Mouse (Mus musculus): ENCODE data around the gene Clec10a. TPM values are rescaled to one million over a fixed set of nuclear protein-coding genes. Genes with fewer than 3 reads are reported as not detected.

The Clec10a gene
- polyA plus RNA-seq, 2 experiments: 1.6 to 1.8 TPM

GRCm38 (mm10) chr11:70170291-70170690 lies 14.3 kb downstream of the Clec10a start:
- ATAC-seq (ENCODE audit: low FRiP score, low read depth) (no peak), DNase-seq (ENCODE audit: low spot score) (no peak)
- Histone ChIP-seq H3K9ac (ENCODE audit: low read depth, low read length, severe bottlenecking) (no peak overlapping the region), H3K4me1 (ENCODE audit: control insufficient read depth, insufficient read depth, low read length) (0 out of 2 replicates have a peak, but pooled peaks cover 2% of the 10 kb centered on the region), H3K27ac (replicated peaks; ENCODE audit: low read depth, low read length) (no peak overlapping the region), H3K4me3 (replicated peaks; ENCODE audit: low read length) (no peak overlapping the region), H3K9me3 (ENCODE audit: control insufficient read depth, low read length) (no peaks in the 10 kb centered on the region), H3K27me3 (ENCODE audit: control insufficient read depth, insufficient read depth, low read length) (no peaks in the 10 kb centered on the region), H3K36me3 (ENCODE audit: control insufficient read depth, insufficient read depth, low read length) (no peaks in the 10 kb centered on the region), H3K4me2 (replicated peaks; ENCODE audit: low read depth, low read length, severe bottlenecking) (no peak overlapping the region)
- 66% methylated on average over 7 of the region's 7 CpGs for WGBS
- TF ChIP-seq POLR2A (IDR thresholded peaks at IDR 0.05; ENCODE audit: borderline replicate concordance, extremely low read depth, insufficient read depth, insufficient read length): no peak

GRCm38 (mm10) chr11:70171181-70171580 lies 15.2 kb downstream of the Clec10a start:
- no peak overlapping the region for H3K9ac ChIP-seq (ENCODE audit: low read depth, low read length, severe bottlenecking)
- no peak for DNase-seq (ENCODE audit: low spot score)
- H3K4me3 ChIP-seq (replicated peaks; ENCODE audit: low read length): no peak overlapping the region
- TF ChIP-seq POLR2A (IDR thresholded peaks at IDR 0.05; ENCODE audit: borderline replicate concordance, extremely low read depth, insufficient read depth, insufficient read length): no peak
- ATAC-seq (ENCODE audit: low FRiP score, low read depth): no peak
- H3K36me3 ChIP-seq (ENCODE audit: control insufficient read depth, insufficient read depth, low read length): no peaks in the 10 kb centered on the region
- 74% methylated on average over 7 of the region's 7 CpGs for WGBS
- H3K4me2 ChIP-seq (replicated peaks; ENCODE audit: low read depth, low read length, severe bottlenecking): no peak overlapping the region
- H3K9me3 ChIP-seq (ENCODE audit: control insufficient read depth, low read length): no peaks in the 10 kb centered on the region
- H3K27ac ChIP-seq (replicated peaks; ENCODE audit: low read depth, low read length): no peak overlapping the region
- H3K27me3 ChIP-seq (ENCODE audit: control insufficient read depth, insufficient read depth, low read length): no peaks in the 10 kb centered on the region
- 0 out of 2 replicates have a peak, but pooled peaks cover 2% of the 10 kb centered on the region for H3K4me1 ChIP-seq (ENCODE audit: control insufficient read depth, insufficient read depth, low read length)

GRCm38 (mm10) chr11:70171847-70172246 lies 15.8 kb downstream of the Clec10a start:
- H3K27me3 ChIP-seq (ENCODE audit: control insufficient read depth, insufficient read depth, low read length): no peaks in the 10 kb centered on the region
- no peak for TF ChIP-seq POLR2A (IDR thresholded peaks at IDR 0.05; ENCODE audit: borderline replicate concordance, extremely low read depth, insufficient read depth, insufficient read length)
- H3K4me3 ChIP-seq (replicated peaks; ENCODE audit: low read length): no peak overlapping the region
- ATAC-seq (ENCODE audit: low FRiP score, low read depth) (no peak), DNase-seq (ENCODE audit: low spot score) (no peak)
- no peak overlapping the region for H3K4me2 ChIP-seq (replicated peaks; ENCODE audit: low read depth, low read length, severe bottlenecking)
- WGBS: 47% methylated on average over 3 of the region's 3 CpGs
- no peaks in the 10 kb centered on the region for H3K9me3 ChIP-seq (ENCODE audit: control insufficient read depth, low read length)
- no peaks in the 10 kb centered on the region for H3K36me3 ChIP-seq (ENCODE audit: control insufficient read depth, insufficient read depth, low read length)
- H3K27ac ChIP-seq (replicated peaks; ENCODE audit: low read depth, low read length): no peak overlapping the region
- H3K9ac ChIP-seq (ENCODE audit: low read depth, low read length, severe bottlenecking): no peak overlapping the region
- 0 out of 2 replicates have a peak, but pooled peaks cover 2% of the 10 kb centered on the region for H3K4me1 ChIP-seq (ENCODE audit: control insufficient read depth, insufficient read depth, low read length)

GRCm38 (mm10) chr11:70172298-70172697 lies 16.3 kb downstream of the Clec10a start:
- Histone ChIP-seq H3K4me1 (ENCODE audit: control insufficient read depth, insufficient read depth, low read length) (0 out of 2 replicates have a peak, but pooled peaks cover 2% of the 10 kb centered on the region), H3K27me3 (ENCODE audit: control insufficient read depth, insufficient read depth, low read length) (no peaks in the 10 kb centered on the region), H3K36me3 (ENCODE audit: control insufficient read depth, insufficient read depth, low read length) (no peaks in the 10 kb centered on the region), H3K4me2 (replicated peaks; ENCODE audit: low read depth, low read length, severe bottlenecking) (no peak overlapping the region), H3K9me3 (ENCODE audit: control insufficient read depth, low read length) (no peaks in the 10 kb centered on the region), H3K27ac (replicated peaks; ENCODE audit: low read depth, low read length) (no peak overlapping the region), H3K9ac (ENCODE audit: low read depth, low read length, severe bottlenecking) (no peak overlapping the region), H3K4me3 (replicated peaks; ENCODE audit: low read length) (no peak overlapping the region)
- TF ChIP-seq POLR2A (IDR thresholded peaks at IDR 0.05; ENCODE audit: borderline replicate concordance, extremely low read depth, insufficient read depth, insufficient read length): no peak
- no peak for ATAC-seq (ENCODE audit: low FRiP score, low read depth)
- 56% methylated on average over 5 of the region's 5 CpGs for WGBS
- no peak for DNase-seq (ENCODE audit: low spot score)

- no peaks in the 10 kb centered on the region for H3K27me3 ChIP-seq (ENCODE audit: control insufficient read depth, insufficient read depth, low read length)
- no peak for DNase-seq (ENCODE audit: low spot score)
- no peak for ATAC-seq (ENCODE audit: low FRiP score, low read depth)
- no peaks in the 10 kb centered on the region for H3K36me3 ChIP-seq (ENCODE audit: control insufficient read depth, insufficient read depth, low read length)
- TF ChIP-seq POLR2A (IDR thresholded peaks at IDR 0.05; ENCODE audit: borderline replicate concordance, extremely low read depth, insufficient read depth, insufficient read length): no peak
- no peak overlapping the region for H3K27ac ChIP-seq (replicated peaks; ENCODE audit: low read depth, low read length)
- no peak overlapping the region for H3K4me2 ChIP-seq (replicated peaks; ENCODE audit: low read depth, low read length, severe bottlenecking)
- H3K4me1 ChIP-seq (ENCODE audit: control insufficient read depth, insufficient read depth, low read length): no peaks in the 10 kb centered on the region
- no peak overlapping the region for H3K4me3 ChIP-seq (replicated peaks; ENCODE audit: low read length)
- 77% methylated on average over 4 of the region's 4 CpGs for WGBS
- H3K9ac ChIP-seq (ENCODE audit: low read depth, low read length, severe bottlenecking): no peak overlapping the region
- H3K9me3 ChIP-seq (ENCODE audit: control insufficient read depth, low read length): no peaks in the 10 kb centered on the region
Observed at GRCm38 (mm10) chr11:70174491-70174890, 18.5 kb downstream of the Clec10a start.

GRCm38 (mm10) chr11:70177647-70178046 lies 21.6 kb downstream of the Clec10a start:
- Histone ChIP-seq H3K27ac (replicated peaks; ENCODE audit: low read depth, low read length) (no peak overlapping the region), H3K4me1 (ENCODE audit: control insufficient read depth, insufficient read depth, low read length) (no peaks in the 10 kb centered on the region), H3K27me3 (ENCODE audit: control insufficient read depth, insufficient read depth, low read length) (no peaks in the 10 kb centered on the region), H3K4me3 (replicated peaks; ENCODE audit: low read length) (no peak overlapping the region), H3K9me3 (ENCODE audit: control insufficient read depth, low read length) (no peaks in the 10 kb centered on the region), H3K9ac (ENCODE audit: low read depth, low read length, severe bottlenecking) (no peak overlapping the region), H3K4me2 (replicated peaks; ENCODE audit: low read depth, low read length, severe bottlenecking) (no peak overlapping the region), H3K36me3 (ENCODE audit: control insufficient read depth, insufficient read depth, low read length) (no peaks in the 10 kb centered on the region)
- WGBS: 75% methylated on average over 8 of the region's 8 CpGs
- no peak for TF ChIP-seq POLR2A (IDR thresholded peaks at IDR 0.05; ENCODE audit: borderline replicate concordance, extremely low read depth, insufficient read depth, insufficient read length)
- ATAC-seq (ENCODE audit: low FRiP score, low read depth) (no peak), DNase-seq (ENCODE audit: low spot score) (no peak)

All from limb, embryonic 14.5 days (tissue).